Mouse (Mus musculus) midbrain, embryonic 16.5 days (tissue): ENCODE measurements at regions not wholly inside any gene's neighbourhood (a gene's known extent, or its start where the extent isn't known, plus 50 kb on each side); places are given as distances from the start of the nearest gene placed in this dataset.
A peak's percentile ranks its signal among the peaks of the same experiment; 100 is the strongest.

ENCODE experiments used
- ATAC-seq: fragments of 200-750 bp; cut with Nextera tagmentation; 2 replicates; pipeline ENCODE4 v1.8.0; 2017; ENCODE audit warnings: moderate TSS enrichment
- H3K27ac ChIP-seq: fragments of 300-500 bp; sonication (generic); 2 replicates; pipeline ENCODE4 v1.5.1; 2014; ENCODE audit warnings: mild to moderate bottlenecking, low read length, mixed read lengths
- H3K27me3 ChIP-seq: fragments of 300-500 bp; sonication (generic); 2 replicates; pipeline ENCODE4 v1.6.1; 2014; ENCODE audit warnings: low read depth, low read length, mixed read lengths; ENCODE audit not compliant: control insufficient read depth, insufficient read depth
- H3K36me3 ChIP-seq: fragments of 300-500 bp; sonication (generic); 2 replicates; pipeline ENCODE4 v1.6.1; 2014; ENCODE audit warnings: mild to moderate bottlenecking, low read length, moderate library complexity, mixed read lengths; ENCODE audit not compliant: control insufficient read depth, insufficient read depth
- H3K4me1 ChIP-seq: fragments of 300-500 bp; sonication (generic); 2 replicates; pipeline ENCODE4 v1.6.1; 2014; ENCODE audit warnings: mild to moderate bottlenecking, low read length, mixed read lengths; ENCODE audit not compliant: control insufficient read depth, insufficient read depth
- H3K4me2 ChIP-seq: fragments of 300-500 bp; sonication (generic); 2 replicates; pipeline ENCODE4 v1.6.1; 2014; ENCODE audit warnings: mild to moderate bottlenecking, low read length, mixed read lengths
- H3K4me3 ChIP-seq: fragments of 300-500 bp; sonication (generic); 2 replicates; pipeline ENCODE4 v1.5.1; 2014; ENCODE audit warnings: low read depth, mild to moderate bottlenecking, low read length, moderate library complexity, mixed read lengths
- H3K9ac ChIP-seq: fragments of 300-500 bp; sonication (generic); 2 replicates; pipeline ENCODE4 v1.6.1; 2014; ENCODE audit warnings: low read depth, low read length, mixed read lengths
- H3K9me3 ChIP-seq: fragments of 300-500 bp; sonication (generic); replicated peaks from 2 replicates; pipeline ENCODE4 v1.6.1; 2014; ENCODE audit warnings: mild to moderate bottlenecking, low read length, mixed read lengths; ENCODE audit not compliant: control insufficient read depth, poor library complexity, severe bottlenecking
- WGBS: fragments of 180-500 bp; shearing (Covaris S2); extraction: QIAGEN DNeasy Blood & Tissue Kit; methylation state at CpG from one replicate; pipeline ENCODE4 v1.1.7; 2014; 5-methylcytosine and 5-hydroxymethylcytosine counted together

DNA sequence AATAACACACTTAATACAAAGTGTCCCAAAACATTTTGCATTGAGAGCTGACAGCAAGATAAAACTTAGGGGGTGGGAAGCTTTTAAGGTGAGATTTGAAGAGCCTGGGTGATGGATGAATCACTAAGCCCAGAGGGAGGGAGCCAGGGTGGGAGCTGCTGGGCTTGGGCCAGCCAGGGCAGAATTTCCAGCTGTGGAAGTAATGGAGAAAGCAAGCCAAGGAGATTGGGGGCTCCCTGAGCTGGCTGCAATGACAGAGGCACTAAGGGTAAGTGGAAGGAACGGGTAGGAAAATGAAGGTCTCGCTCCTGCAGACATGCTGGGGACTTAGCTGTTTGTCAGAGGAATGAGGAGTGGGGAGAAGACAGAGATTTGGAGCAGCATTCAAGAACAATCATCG is 81.2 kb downstream of the Cdca7 start:
- H3K4me3 ChIP-seq, result no peak overlapping the region
- WGBS, result 38% methylated on average over 3 of the region's 3 CpGs
- H3K36me3 ChIP-seq, result no peaks in the 10 kb centered on the region
- no peak overlapping the region for H3K27ac ChIP-seq
- peaks cover 5% of the 10 kb centered on the region; the same call in 1 of the 2 replicates for H3K4me1 ChIP-seq
- no peaks in the 10 kb centered on the region; the same call in 1 of the 2 replicates for H3K9me3 ChIP-seq
- no peak overlapping the region for H3K9ac ChIP-seq
- H3K4me2 ChIP-seq, result no peak overlapping the region
- ATAC-seq, result no peak
- H3K27me3 ChIP-seq, result no peaks in the 10 kb centered on the region

DNA sequence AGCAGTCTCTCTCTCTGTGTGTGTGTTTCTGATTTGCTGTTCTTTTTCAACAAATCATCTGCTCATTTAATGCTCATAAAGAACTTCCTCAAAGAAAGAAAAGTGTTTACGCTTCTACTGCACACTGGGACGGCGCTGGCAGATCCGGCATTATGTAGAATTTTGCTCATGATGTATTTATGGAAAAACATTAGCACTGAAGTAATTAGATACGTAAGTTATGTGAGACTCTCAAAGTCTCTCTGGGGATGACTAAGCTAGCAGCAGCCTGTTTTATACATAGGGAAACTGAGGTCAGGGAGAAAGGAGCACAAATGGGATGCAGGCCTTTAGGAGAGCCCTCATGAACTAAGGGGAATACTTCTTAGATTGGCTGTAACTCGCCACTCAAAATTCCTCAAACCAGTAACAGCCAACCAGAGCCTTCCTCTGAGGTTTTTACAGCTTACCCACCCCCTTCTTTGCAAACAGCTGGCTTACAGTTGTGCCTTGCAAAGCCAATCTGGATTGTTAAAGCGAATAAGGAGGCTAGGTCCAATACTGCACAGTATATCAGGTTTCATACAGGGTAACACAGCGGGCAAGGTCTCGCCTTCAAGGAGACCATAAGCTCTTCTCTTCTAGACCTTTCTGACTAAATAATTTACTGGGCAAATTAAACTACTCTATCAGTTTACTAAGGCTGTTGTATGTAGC is 81.8 kb downstream of the Cdca7 start:
- Histone ChIP-seq H3K9ac (no peak overlapping the region), H3K4me3 (no peak overlapping the region), H3K4me2 (no peak overlapping the region), H3K27ac (no peak overlapping the region), H3K27me3 (no peaks in the 10 kb centered on the region), H3K4me1 (peaks cover 5% of the 10 kb centered on the region; the same call in 1 of the 2 replicates), H3K9me3 (no peaks in the 10 kb centered on the region), H3K36me3 (no peaks in the 10 kb centered on the region)
- 85% methylated on average over 9 of the region's 9 CpGs for whole genome bisulfite sequencing
- ATAC-seq, result no peak

DNA sequence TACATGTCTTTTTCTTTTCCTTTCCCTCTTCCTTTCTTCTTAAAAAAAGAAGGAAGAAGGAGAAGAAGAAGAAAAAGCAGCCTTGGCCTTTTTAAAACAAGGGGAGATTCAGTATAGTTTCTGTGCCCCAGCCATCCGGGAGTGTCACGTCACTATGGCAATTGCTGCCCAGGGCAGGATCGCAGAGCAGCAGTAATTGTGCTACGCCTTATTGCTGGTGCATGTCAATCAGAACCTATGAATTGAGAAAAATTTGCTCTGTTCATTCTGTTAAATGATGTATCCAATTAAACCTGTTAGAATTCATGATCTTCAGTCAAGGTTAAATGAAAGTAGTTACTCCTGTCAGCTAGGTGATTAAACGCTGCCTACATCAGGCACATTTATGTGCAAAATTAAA is 85.4 kb downstream of the Cdca7 start:
- no peak for ATAC-seq
- Histone ChIP-seq H3K9me3 (no peaks in the 10 kb centered on the region), H3K27me3 (no peaks in the 10 kb centered on the region), H3K4me2 (no peak overlapping the region), H3K4me1 (peaks cover 5% of the 10 kb centered on the region; the same call in 1 of the 2 replicates), H3K4me3 (no peak overlapping the region), H3K36me3 (no peaks in the 10 kb centered on the region), H3K9ac (no peak overlapping the region), H3K27ac (no peak overlapping the region)
- 37% methylated on average over 5 of the region's 5 CpGs for WGBS

DNA sequence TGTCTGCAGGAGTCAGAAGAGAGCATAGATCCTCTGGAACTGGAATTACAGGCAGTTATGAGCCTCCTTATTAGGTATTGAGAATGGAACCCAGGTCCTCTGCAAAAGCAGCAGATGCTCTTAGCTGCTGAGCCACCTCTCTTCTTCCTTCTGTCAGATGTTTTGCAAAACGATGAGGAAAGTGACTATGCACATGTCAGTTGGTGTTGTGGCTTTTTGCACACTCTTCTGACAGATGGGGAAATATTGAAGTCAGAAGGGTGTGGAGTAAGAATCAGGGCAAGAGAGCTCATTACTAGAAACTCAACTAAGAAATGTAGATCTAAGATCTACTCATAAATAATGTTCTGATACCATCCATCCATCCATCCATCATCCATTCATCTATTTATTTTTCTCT is 102.4 kb downstream of the Cdca7 start:
- Histone ChIP-seq H3K9ac (no peak overlapping the region), H3K27me3 (no peaks in the 10 kb centered on the region), H3K4me3 (no peak overlapping the region), H3K9me3 (no peaks in the 10 kb centered on the region), H3K36me3 (no peaks in the 10 kb centered on the region), H3K4me2 (no peak overlapping the region), H3K27ac (no peak overlapping the region), H3K4me1 (no peaks in the 10 kb centered on the region)
- no peak for ATAC-seq
- 95% methylated on average over 1 of the region's 1 CpGs for WGBS

DNA sequence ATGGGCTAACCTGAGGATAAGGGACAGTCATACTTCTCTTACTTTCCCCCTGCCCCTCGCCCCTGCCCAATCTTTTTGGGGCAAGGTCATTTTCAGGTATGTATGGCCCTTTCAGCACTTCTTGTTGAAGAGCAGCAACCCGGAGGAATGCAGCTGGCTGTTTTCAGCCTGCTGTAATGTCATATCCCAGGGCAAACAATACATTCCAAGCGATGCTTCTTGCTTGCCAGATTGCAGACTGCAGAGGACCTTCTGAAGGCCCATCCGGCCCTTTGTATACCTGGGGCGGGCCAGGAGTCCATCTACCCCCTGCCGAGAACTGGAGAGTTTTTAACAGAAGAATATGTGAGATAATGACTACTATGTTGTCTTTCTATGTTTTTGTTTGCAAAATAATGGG is 105.2 kb downstream of the Cdca7 start:
- no peak overlapping the region for H3K4me3 ChIP-seq
- WGBS, result 85% methylated on average over 6 of the region's 6 CpGs
- no peaks in the 10 kb centered on the region for H3K4me1 ChIP-seq
- H3K9me3 ChIP-seq, result peaks cover 4% of the 10 kb centered on the region; the same call in 1 of the 2 replicates
- no peak overlapping the region for H3K9ac ChIP-seq
- no peak for ATAC-seq
- H3K4me2 ChIP-seq, result no peak overlapping the region
- H3K27ac ChIP-seq, result no peak overlapping the region
- H3K27me3 ChIP-seq, result no peaks in the 10 kb centered on the region
- H3K36me3 ChIP-seq, result no peaks in the 10 kb centered on the region

DNA sequence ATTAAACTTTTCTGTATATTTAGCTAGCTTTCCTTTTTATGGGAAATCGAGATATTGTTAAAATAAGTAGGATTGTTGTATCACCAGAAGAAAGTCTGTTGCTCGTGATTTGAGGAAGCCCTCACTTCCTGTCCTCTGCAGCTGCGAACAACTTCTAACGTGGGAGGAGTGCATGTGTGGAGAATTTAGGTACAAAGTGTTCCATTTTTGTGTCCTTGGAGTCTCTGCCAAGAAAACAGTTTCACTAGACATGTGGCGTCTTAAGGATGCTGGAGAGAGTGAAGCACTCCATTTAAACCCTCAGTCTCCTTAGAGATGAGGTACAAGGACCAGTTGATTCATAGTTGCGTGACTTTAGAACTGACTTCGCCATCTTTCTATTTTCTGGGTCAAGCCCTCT is 112.9 kb downstream of the Cdca7 start:
- no peak for ATAC-seq
- H3K36me3 ChIP-seq, result no peaks in the 10 kb centered on the region
- H3K27ac ChIP-seq, result no peak overlapping the region
- no peak overlapping the region for H3K4me3 ChIP-seq
- no peak overlapping the region for H3K4me2 ChIP-seq
- no peaks in the 10 kb centered on the region for H3K4me1 ChIP-seq
- peaks cover 4% of the 10 kb centered on the region; the same call in 1 of the 2 replicates for H3K9me3 ChIP-seq
- H3K27me3 ChIP-seq, result peaks cover 5% of the 10 kb centered on the region; the same call in 1 of the 2 replicates
- WGBS, result 87% methylated on average over 7 of the region's 7 CpGs
- H3K9ac ChIP-seq, result no peak overlapping the region

DNA sequence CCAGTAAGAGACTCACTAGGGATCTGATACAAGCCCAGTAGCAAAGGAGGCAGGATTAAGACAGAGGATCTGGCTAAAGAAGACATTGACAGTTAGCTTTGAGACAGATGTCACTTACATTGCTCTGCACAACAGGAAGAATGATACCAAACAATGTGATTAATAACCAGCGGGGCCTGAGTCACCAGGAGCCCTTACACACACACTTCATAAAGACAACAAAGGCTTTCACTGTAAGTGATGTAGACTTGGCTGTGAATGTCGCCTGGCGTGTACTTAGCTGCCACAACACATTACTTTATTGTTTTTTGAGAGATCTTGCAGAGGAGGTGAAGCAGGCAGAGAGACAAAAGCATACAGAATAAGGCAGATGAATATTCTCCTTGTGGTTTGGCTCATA is 116.1 kb downstream of the Cdca7 start:
- ATAC-seq, result peak; percentile 32; the same call in 1 of the 2 replicates
- Histone ChIP-seq H3K27me3 (peaks cover 3% of the 10 kb centered on the region; the same call in 1 of the 2 replicates), H3K9ac (no peak overlapping the region), H3K36me3 (no peaks in the 10 kb centered on the region), H3K4me3 (no peak overlapping the region), H3K27ac (no peak overlapping the region), H3K4me1 (no peaks in the 10 kb centered on the region), H3K4me2 (no peak overlapping the region), H3K9me3 (no peaks in the 10 kb centered on the region)
- WGBS, result 14% methylated on average over 3 of the region's 3 CpGs

DNA sequence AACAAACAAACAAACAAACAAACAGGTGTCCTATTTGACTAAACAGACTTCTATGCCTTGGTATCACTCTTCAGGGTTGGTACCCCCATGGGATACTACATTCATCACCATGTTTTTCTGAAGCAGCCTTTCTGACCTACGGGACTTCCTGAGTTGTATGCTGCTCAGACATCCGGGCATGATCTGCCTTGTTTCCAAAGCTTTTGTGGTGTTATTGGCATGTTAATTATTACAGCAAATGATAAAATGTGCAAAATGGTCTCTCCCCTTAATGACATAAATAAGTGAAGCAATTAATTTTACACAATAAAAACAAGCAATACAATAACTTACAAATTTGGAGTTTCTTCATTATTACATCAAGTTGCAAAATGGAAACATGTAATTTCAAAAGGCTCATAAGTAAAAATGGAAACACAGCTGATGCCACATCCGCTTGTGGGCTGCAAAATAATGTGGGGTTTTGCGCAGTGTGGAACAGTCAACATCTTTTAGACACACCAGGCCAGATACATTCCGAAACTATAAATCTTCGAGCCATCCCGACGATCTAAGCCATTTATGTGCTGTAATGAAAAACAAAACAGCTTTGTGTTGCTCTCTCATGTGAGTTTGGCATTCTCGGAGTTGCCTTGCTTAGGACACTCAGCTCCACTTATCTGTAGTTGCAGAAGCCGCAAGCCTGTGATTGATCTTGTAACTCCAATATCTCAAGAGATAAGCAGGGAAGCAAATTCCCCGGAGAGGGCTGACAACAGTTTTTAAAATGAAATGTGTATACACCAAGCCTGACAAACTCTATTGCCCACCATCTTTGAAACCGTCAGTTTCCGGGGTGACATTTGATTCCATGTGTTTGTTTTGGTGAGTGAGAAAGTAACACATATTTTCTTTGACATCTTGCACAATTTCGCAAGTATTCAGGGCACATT is 121.3 kb downstream of the Cdca7 start:
- no peak for ATAC-seq
- 50% methylated on average over 14 of the region's 14 CpGs for WGBS
- Histone ChIP-seq H3K27me3 (no peaks in the 10 kb centered on the region), H3K4me1 (peaks cover 4% of the 10 kb centered on the region; the same call in 1 of the 2 replicates), H3K27ac (no peak overlapping the region), H3K9ac (no peak overlapping the region), H3K36me3 (no peaks in the 10 kb centered on the region), H3K4me2 (peak overlapping the region; percentile 15; the same call in 1 of the 2 replicates), H3K9me3 (no peaks in the 10 kb centered on the region), H3K4me3 (no peak overlapping the region)

DNA sequence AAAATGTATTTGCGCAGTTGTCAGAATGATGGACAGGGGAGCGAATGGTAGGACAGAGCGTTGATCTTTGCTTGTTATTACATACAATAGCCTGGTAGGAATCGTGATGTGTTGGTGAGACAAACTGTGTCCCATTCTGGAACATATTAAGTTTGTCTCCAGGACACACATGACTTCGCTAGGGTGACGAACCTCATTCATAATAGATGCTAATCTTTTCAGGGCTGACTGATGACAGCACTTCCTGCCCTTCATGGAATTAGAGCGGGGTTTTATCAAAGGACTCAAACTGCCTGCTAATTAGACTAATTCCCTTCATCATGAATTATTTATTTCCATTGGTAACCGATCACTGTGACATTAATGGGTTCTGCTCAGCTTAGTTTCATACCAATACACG is 122.0 kb downstream of the Cdca7 start:
- Histone ChIP-seq H3K36me3 (no peaks in the 10 kb centered on the region), H3K27ac (no peak overlapping the region), H3K9ac (no peak overlapping the region), H3K4me3 (no peak overlapping the region), H3K4me2 (peak overlapping the region; percentile 5; the same call in 1 of the 2 replicates), H3K9me3 (no peaks in the 10 kb centered on the region), H3K4me1 (peaks cover 4% of the 10 kb centered on the region; the same call in 1 of the 2 replicates), H3K27me3 (no peaks in the 10 kb centered on the region)
- 19% methylated on average over 9 of the region's 9 CpGs for WGBS
- 0 out of 2 replicates have a peak, but pooled peaks have one; percentile 48 for ATAC-seq
